Mouse (Mus musculus) thymus, postnatal 0 days (tissue): Measurements from ENCODE around the gene 1110051M20Rik. TPM values are rescaled to one million over a fixed set of nuclear protein-coding genes. Genes with fewer than 3 reads are reported as not detected.

ENCODE experiments used
- DNase-seq: peaks from one replicate; pipeline ENCODE4 v3.0.0-alpha.2; 2015; ENCODE audit warnings: low spot score
- polyA plus RNA-seq: library from polyadenylated mRNA; unstranded; fragments of >200 nt; fragmentation: Nextera tagmentation; extraction: Ambion mirVana; gene quantifications from 2 replicates; pipeline ENCODE4 v1.2.1, GENCODE M21; 2015

The 1110051M20Rik gene
- polyA plus RNA-seq, 1 experiment from 2014 or later: 24.5 TPM

GRCm38 (mm10) chr2:91457656-91458251 lies 13.2 kb upstream of the 1110051M20Rik start:
- peak; percentile 7 for DNase-seq

- DNase-seq: no peak
Observed at GRCm38 (mm10) chr2:91457259-91457655, 12.8 kb upstream of the 1110051M20Rik start, which contains the start of gene Lrp4. Gene Lrp4, plus strand, starts transcription at chr2:91457511.

- no peak for DNase-seq
Observed at GRCm38 (mm10) chr2:91456491-91457100, 12.1 kb upstream of the 1110051M20Rik start.

- peak; percentile 50 for DNase-seq
Observed at GRCm38 (mm10) chr2:91455826-91456225, 11.3 kb upstream of the 1110051M20Rik start.

GRCm38 (mm10) chr2:91454434-91454833 lies 9.9 kb upstream of the 1110051M20Rik start:
- DNase-seq: no peak

GRCm38 (mm10) chr2:91453231-91454075 lies 8.9 kb upstream of the 1110051M20Rik start:
- DNase-seq: no peak

- DNase-seq: no peak
Observed at GRCm38 (mm10) chr2:91452658-91453057, 8.2 kb upstream of the 1110051M20Rik start.

GRCm38 (mm10) chr2:91450316-91450715 lies 5.8 kb upstream of the 1110051M20Rik start:
- DNase-seq: no peak

GRCm38 (mm10) chr2:91449662-91450061 lies 5.2 kb upstream of the 1110051M20Rik start:
- no peak for DNase-seq

- no peak for DNase-seq
Observed at GRCm38 (mm10) chr2:91442241-91442640, 2.3 kb downstream of the 1110051M20Rik start.

- DNase-seq: no peak
Observed at GRCm38 (mm10) chr2:91441715-91442114, 2.8 kb downstream of the 1110051M20Rik start.

- DNase-seq: no peak
Observed at GRCm38 (mm10) chr2:91440686-91441085, 3.8 kb downstream of the 1110051M20Rik start.

- DNase-seq: no peak
Observed at GRCm38 (mm10) chr2:91439876-91440275, 4.6 kb downstream of the 1110051M20Rik start.

- DNase-seq: no peak
Observed at GRCm38 (mm10) chr2:91439271-91439670, 5.2 kb downstream of the 1110051M20Rik start.

GRCm38 (mm10) chr2:91437116-91437815 lies 7.2 kb downstream of the 1110051M20Rik start:
- DNase-seq: no peak

- no peak for DNase-seq
Observed at GRCm38 (mm10) chr2:91436713-91437112, 7.8 kb downstream of the 1110051M20Rik start.

GRCm38 (mm10) chr2:91430600-91430919 lies 13.9 kb downstream of the 1110051M20Rik start:
- no peak for DNase-seq

GRCm38 (mm10) chr2:91429915-91430599 lies 14.4 kb downstream of the 1110051M20Rik start:
- DNase-seq: no peak

GRCm38 (mm10) chr2:91429146-91429545 lies 15.4 kb downstream of the 1110051M20Rik start:
- DNase-seq: no peak

- no peak for DNase-seq
Observed at GRCm38 (mm10) chr2:91426321-91426720, 18.2 kb downstream of the 1110051M20Rik start.
